In the genomic region with DNA sequence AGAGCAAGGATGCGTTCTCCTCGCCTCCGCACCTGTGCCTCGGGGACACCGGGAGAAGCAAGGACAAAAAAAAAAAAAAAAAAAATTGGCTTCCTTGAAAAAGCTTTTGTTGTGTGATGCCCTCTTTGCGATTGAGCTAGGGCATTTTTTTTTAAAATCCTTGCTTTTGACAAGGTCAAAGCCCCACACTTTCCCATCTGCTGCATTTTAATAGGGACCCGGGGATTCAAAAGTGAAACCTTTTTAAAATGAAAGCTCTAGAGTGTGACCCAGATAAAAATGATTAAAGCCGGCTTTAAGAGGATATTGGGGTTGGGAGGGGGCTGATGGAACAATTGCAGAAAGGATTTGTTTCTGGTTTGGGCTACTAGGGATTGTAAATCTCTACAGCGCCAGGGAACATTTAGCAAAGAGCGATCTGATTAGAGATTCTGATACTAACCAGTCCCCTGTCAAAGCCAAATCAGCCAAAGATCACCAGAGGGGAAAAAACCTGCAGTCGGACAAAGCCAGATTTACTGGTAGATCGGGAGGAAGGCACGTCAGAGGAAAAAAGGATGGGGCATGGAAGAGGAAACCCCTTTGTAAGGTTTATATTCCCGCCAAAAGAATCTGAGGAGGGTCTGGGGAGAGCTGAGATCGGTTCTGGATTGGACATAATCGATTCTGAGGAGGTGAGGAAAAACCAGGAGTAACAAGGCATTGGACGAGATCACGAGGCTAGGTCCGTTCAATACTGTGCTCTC, we compare ENCODE assay signal across 8 mouse cellular contexts. TPM values are rescaled to one million over a fixed set of nuclear protein-coding genes. Genes with fewer than 3 reads are reported as not detected.
DNase-seq lines count a peak whose midpoint lies in the region; ATAC-seq and TF ChIP-seq lines count a peak whose summit lies in the region.

No protein-coding gene starts in this region.

- H3K4me3 ChIP-seq in left cerebral cortex, adult 2 months, result peak overlapping the region; percentile 97
- H3K4me3 ChIP-seq in forebrain, embryonic 10.5 days, result peak overlapping the region; percentile 94
- H3K4me3 ChIP-seq in hindbrain, embryonic 16.5 days (ENCODE audit: low read length), result peak overlapping the region; percentile 77
- peak overlapping the region; percentile 93 for H3K4me3 ChIP-seq in liver, embryonic 12.5 days
- H3K4me3 ChIP-seq in neural tube, embryonic 14.5 days (ENCODE audit: low read depth, low read length), result peak overlapping the region; percentile 91

- intact Hi-C loops in left cerebral cortex, adult 2 months (cut with DNase I), result loop anchor here (1.0 to 5.0 kb wide), 2 partner anchors 21 to 87 kb away; no protein-coding TSS in a partner anchor

- TF ChIP-seq CTCF in left cerebral cortex, adult 2 months (IDR thresholded peaks at IDR 0.05), result no peak

- peaks cover 7% of the 10 kb centered on the region; the same call in 1 of the 2 replicates for H3K9me3 ChIP-seq in forebrain, embryonic 10.5 days
- H3K9me3 ChIP-seq in hindbrain, embryonic 16.5 days (ENCODE audit: control insufficient read depth, low read length), result no peaks in the 10 kb centered on the region
- no peaks in the 10 kb centered on the region for H3K9me3 ChIP-seq in liver, embryonic 12.5 days (replicated peaks)
- H3K9me3 ChIP-seq in neural tube, embryonic 14.5 days (ENCODE audit: control insufficient read depth, low read length), result no peaks in the 10 kb centered on the region

- peak overlapping the region; percentile 97 for H3K9ac ChIP-seq in hindbrain, embryonic 16.5 days (ENCODE audit: low read depth, low read length)
- peak overlapping the region; percentile 94 for H3K9ac ChIP-seq in liver, embryonic 12.5 days
- H3K9ac ChIP-seq in neural tube, embryonic 14.5 days (replicated peaks; ENCODE audit: low read depth, low read length), result peak overlapping the region; percentile 100

- no peaks in the 10 kb centered on the region for H3K36me3 ChIP-seq in forebrain, embryonic 10.5 days (replicated peaks)
- H3K36me3 ChIP-seq in hindbrain, embryonic 16.5 days (ENCODE audit: control insufficient read depth, insufficient read depth, low read length), result no peaks in the 10 kb centered on the region
- no peaks in the 10 kb centered on the region for H3K36me3 ChIP-seq in liver, embryonic 12.5 days
- H3K36me3 ChIP-seq in neural tube, embryonic 14.5 days (ENCODE audit: control insufficient read depth, insufficient read depth, low read length), result no peaks in the 10 kb centered on the region

- peak overlapping the region; percentile 100 for H3K27ac ChIP-seq in left cerebral cortex, adult 2 months
- H3K27ac ChIP-seq in forebrain, embryonic 10.5 days, result peak overlapping the region; percentile 100
- H3K27ac ChIP-seq in hindbrain, embryonic 16.5 days (ENCODE audit: low read depth, low read length), result peak overlapping the region; percentile 99
- peak overlapping the region; percentile 91 for H3K27ac ChIP-seq in liver, embryonic 12.5 days
- H3K27ac ChIP-seq in neural tube, embryonic 14.5 days (ENCODE audit: low read depth, low read length), result peak overlapping the region; percentile 100

- peak; percentile 34; the same call in 1 of the 2 replicates for ATAC-seq in hindbrain, embryonic 16.5 days
- ATAC-seq in liver, embryonic 12.5 days, result no peak
- ATAC-seq in neural tube, embryonic 14.5 days (ENCODE audit: low read depth), result peak; percentile 13

- peaks cover 11% of the 10 kb centered on the region; the same call in 1 of the 2 replicates for H3K27me3 ChIP-seq in forebrain, embryonic 10.5 days (ENCODE audit: poor library complexity, severe bottlenecking)
- H3K27me3 ChIP-seq in hindbrain, embryonic 16.5 days (replicated peaks; ENCODE audit: control insufficient read depth, insufficient read depth, low read length), result no peaks in the 10 kb centered on the region
- peaks cover 8% of the 10 kb centered on the region; the same call in 1 of the 2 replicates for H3K27me3 ChIP-seq in liver, embryonic 12.5 days (replicated peaks)
- no peaks in the 10 kb centered on the region for H3K27me3 ChIP-seq in neural tube, embryonic 14.5 days (ENCODE audit: control insufficient read depth, insufficient read depth, low read length)

- peak overlapping the region; percentile 74 for H3K4me2 ChIP-seq in hindbrain, embryonic 16.5 days (ENCODE audit: low read length)
- H3K4me2 ChIP-seq in liver, embryonic 12.5 days, result peak overlapping the region; percentile 95
- peak overlapping the region; percentile 96 for H3K4me2 ChIP-seq in neural tube, embryonic 14.5 days (ENCODE audit: low read depth, low read length)

- WGBS in forebrain, embryonic 10.5 days, result under 1% methylated on average over 19 of the region's 19 CpGs
- 0% methylated on average over 19 of the region's 19 CpGs for WGBS in hindbrain, embryonic 16.5 days
- under 1% methylated on average over 19 of the region's 19 CpGs for WGBS in liver, embryonic 12.5 days (ENCODE audit: insufficient replicate concordance)
- WGBS in neural tube, embryonic 14.5 days, result 0% methylated on average over 19 of the region's 19 CpGs

- peak in 1 of 2 experiments; percentile 27 for DNase-seq in left cerebral cortex, adult 2 months (ENCODE audit: extremely low spot score in 1 of 2, low spot score in 2 of 2)
- no peak for DNase-seq in left cerebral cortex, adult 11 months (ENCODE audit: low spot score)
- DNase-seq in brain, adult 2 months (ENCODE audit: low read depth, low spot score), result peak; percentile 66
- DNase-seq in forebrain, embryonic 10.5 days (ENCODE audit: extremely low spot score, low spot score), result peak; percentile 62
- DNase-seq in urinary bladder, postnatal 25 days (ENCODE audit: low spot score), result no peak

- H3K4me1 ChIP-seq in forebrain, embryonic 10.5 days, result peaks cover 35% of the 10 kb centered on the region
- peaks cover 12% of the 10 kb centered on the region for H3K4me1 ChIP-seq in hindbrain, embryonic 16.5 days (ENCODE audit: control insufficient read depth, insufficient read depth, low read depth, low read length)
- peaks cover 46% of the 10 kb centered on the region for H3K4me1 ChIP-seq in liver, embryonic 12.5 days
- peaks cover 23% of the 10 kb centered on the region for H3K4me1 ChIP-seq in neural tube, embryonic 14.5 days (ENCODE audit: control insufficient read depth, insufficient read depth, low read length)

RNA-seq across cellular contexts. Expression of gene Zdhhc17, which starts 0.7 kb away (rescaled TPM):
- total RNA-seq in left cerebral cortex, adult 2 months (2021), result 100 to 1,000 TPM; 113 to 128 TPM
- 26.7 and 27.9 TPM in 2 replicates for polyA plus RNA-seq in forebrain, embryonic 10.5 days (2016; fragmentation: Nextera tagmentation; extraction: Ambion mirVana)
- 51.2 TPM in 2 replicates for polyA plus RNA-seq in hindbrain, embryonic 16.5 days (2015; fragmentation: Nextera tagmentation; extraction: Ambion mirVana)
- polyA plus RNA-seq in liver, embryonic 12.5 days (2016; fragmentation: Nextera tagmentation; extraction: Ambion mirVana), result 7.7 and 9.1 TPM in 2 replicates
- polyA plus RNA-seq in neural tube, embryonic 14.5 days (2014; fragmentation: Nextera tagmentation; extraction: Ambion mirVana), result 74.1 and 90.4 TPM in 2 replicates

Comparison
In these comparisons a context has a peak if more than half of its experiments do, and no peak if none do; other contexts are left out.
1. DNase-seq: peak in brain, adult 2 months (single experiment) and forebrain, embryonic 10.5 days (single experiment); none in left cerebral cortex, adult 11 months (single experiment) and urinary bladder, postnatal 25 days (single experiment).
2. Peak in every context shown above with its lines, with median percentiles within 50 percentile points of each other: H3K27ac ChIP-seq, H3K4me3 ChIP-seq, H3K4me2 ChIP-seq and H3K9ac ChIP-seq.